Mouse (Mus musculus): ENCODE results near the gene Cfap100. TPM values are rescaled to one million over a fixed set of nuclear protein-coding genes. Genes with fewer than 3 reads are reported as not detected.
A peak's percentile ranks its signal among the peaks of the same experiment; 100 is the strongest.

Cfap100 gene
- total and polyA plus RNA-seq, 2 experiments: 0.28 to 0.33 TPM

DNA sequence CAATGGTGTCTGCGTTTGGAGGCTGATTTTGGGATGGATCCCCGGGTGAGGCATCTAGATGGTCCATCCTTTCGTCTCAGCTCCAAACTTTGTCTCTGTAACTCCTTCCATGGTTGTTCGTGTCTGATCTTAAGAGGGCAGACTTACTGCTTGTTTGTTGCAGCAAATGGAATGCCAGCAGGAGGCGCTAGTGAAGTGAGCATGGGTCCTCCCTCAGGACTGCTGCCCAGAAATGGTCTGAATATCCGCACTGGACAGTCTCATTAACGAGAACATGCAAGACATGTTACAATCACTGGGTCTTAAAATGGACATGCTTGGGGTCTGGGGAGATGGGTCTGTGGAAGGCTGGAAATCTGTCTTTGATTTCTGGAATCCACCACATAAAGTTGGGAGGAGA lies 21.6 kb upstream of the Cfap100 start:
- peak overlapping the region; percentile 62 for H3K27ac ChIP-seq (replicated peaks; ENCODE audit: insufficient read depth, low read depth, low read length)
- peaks cover 6% of the 10 kb centered on the region for H3K4me1 ChIP-seq (ENCODE audit: control insufficient read depth, insufficient read depth, low read length)
- peak overlapping the region; percentile 42; the same call in 1 of the 2 replicates for H3K9ac ChIP-seq (ENCODE audit: low read depth, low read length)
- TF ChIP-seq POLR2A (IDR thresholded peaks at IDR 0.05; ENCODE audit: extremely low read depth, insufficient read depth, low read length) (no peak), CTCF (IDR thresholded peaks at IDR 0.05; ENCODE audit: low read depth, low read length) (peak; percentile 91)
- no peaks in the 10 kb centered on the region for H3K36me3 ChIP-seq (ENCODE audit: control insufficient read depth, insufficient read depth, low read length)
- no peaks in the 10 kb centered on the region for H3K27me3 ChIP-seq (ENCODE audit: control insufficient read depth, insufficient read depth, low read length)
- H3K79me2 ChIP-seq (ENCODE audit: control insufficient read depth, insufficient read depth, low read length): no peaks in the 10 kb centered on the region
- WGBS: 13% methylated on average over 7 of the region's 7 CpGs
- DNase-seq (ENCODE audit: extremely low read depth, low read depth, low spot score): peak; percentile 92
- H3K4me3 ChIP-seq (ENCODE audit: insufficient read depth, low read depth, low read length): no peak overlapping the region

DNA sequence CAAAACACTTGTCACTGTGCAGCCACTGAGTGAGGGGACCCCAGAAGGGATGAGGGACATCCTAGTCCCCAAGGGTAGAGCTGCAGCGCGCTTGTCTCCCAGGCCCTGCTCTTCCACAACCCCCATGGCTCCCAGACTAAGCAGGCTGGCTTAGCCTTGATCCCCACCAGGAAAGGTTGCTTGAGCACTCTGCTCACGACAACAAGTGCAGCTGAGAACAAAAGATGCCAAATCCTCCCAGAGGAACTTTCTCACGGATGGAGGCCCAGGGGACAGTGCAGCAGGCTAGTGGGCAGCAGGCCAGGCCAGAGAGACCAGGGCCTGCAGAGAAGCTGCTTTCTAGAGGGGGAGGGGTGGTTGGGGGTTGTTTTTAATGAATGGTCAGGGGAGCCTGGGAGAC lies 18.3 kb upstream of the Cfap100 start:
- Histone ChIP-seq H3K9ac (ENCODE audit: low read depth, low read length) (no peak overlapping the region), H3K4me1 (ENCODE audit: control insufficient read depth, insufficient read depth, low read length) (peaks cover 6% of the 10 kb centered on the region), H3K79me2 (ENCODE audit: control insufficient read depth, insufficient read depth, low read length) (no peaks in the 10 kb centered on the region), H3K27me3 (ENCODE audit: control insufficient read depth, insufficient read depth, low read length) (no peaks in the 10 kb centered on the region), H3K27ac (replicated peaks; ENCODE audit: insufficient read depth, low read depth, low read length) (no peak overlapping the region), H3K4me3 (ENCODE audit: insufficient read depth, low read depth, low read length) (no peak overlapping the region), H3K36me3 (ENCODE audit: control insufficient read depth, insufficient read depth, low read length) (no peaks in the 10 kb centered on the region)
- no peak for TF ChIP-seq CTCF (IDR thresholded peaks at IDR 0.05; ENCODE audit: low read depth, low read length)
- 81% methylated on average over 4 of the region's 4 CpGs for WGBS
- DNase-seq (ENCODE audit: extremely low read depth, low read depth, low spot score): no peak

DNA sequence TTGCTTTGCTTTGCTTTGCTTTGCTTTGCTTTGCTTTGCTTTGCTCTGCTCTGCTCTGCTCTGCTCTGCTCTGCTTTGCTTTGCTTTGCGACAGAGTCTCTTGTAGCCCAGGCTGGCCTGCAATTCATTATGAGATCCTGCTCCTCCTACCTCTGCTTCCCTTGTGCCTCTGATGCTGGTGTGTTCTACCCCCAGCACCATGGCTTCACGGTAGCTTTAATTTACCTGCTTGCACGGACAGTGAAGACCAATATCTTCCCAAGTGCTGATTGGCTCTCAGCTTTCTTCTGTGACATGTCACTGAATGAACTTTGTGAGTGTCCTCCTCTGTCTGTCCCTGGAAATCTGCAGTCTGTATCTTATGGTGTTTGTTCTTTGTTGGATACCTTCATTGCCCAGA lies 8.4 kb upstream of the Cfap100 start:
- DNase-seq (ENCODE audit: extremely low read depth, low read depth, low spot score): no peak
- Histone ChIP-seq H3K4me3 (ENCODE audit: insufficient read depth, low read depth, low read length) (no peak overlapping the region), H3K79me2 (ENCODE audit: control insufficient read depth, insufficient read depth, low read length) (no peaks in the 10 kb centered on the region), H3K27me3 (ENCODE audit: control insufficient read depth, insufficient read depth, low read length) (no peaks in the 10 kb centered on the region), H3K4me1 (ENCODE audit: control insufficient read depth, insufficient read depth, low read length) (peaks cover 21% of the 10 kb centered on the region), H3K9ac (ENCODE audit: low read depth, low read length) (no peak overlapping the region), H3K36me3 (ENCODE audit: control insufficient read depth, insufficient read depth, low read length) (no peaks in the 10 kb centered on the region), H3K27ac (replicated peaks; ENCODE audit: insufficient read depth, low read depth, low read length) (0 out of 2 replicates have a peak overlapping the region, but pooled peaks have one; percentile 13)
- WGBS: 95% methylated on average over 3 of the region's 3 CpGs
- TF ChIP-seq CTCF (IDR thresholded peaks at IDR 0.05; ENCODE audit: low read depth, low read length) (no peak), POLR2A (IDR thresholded peaks at IDR 0.05; ENCODE audit: extremely low read depth, insufficient read depth, low read length) (no peak)

DNA sequence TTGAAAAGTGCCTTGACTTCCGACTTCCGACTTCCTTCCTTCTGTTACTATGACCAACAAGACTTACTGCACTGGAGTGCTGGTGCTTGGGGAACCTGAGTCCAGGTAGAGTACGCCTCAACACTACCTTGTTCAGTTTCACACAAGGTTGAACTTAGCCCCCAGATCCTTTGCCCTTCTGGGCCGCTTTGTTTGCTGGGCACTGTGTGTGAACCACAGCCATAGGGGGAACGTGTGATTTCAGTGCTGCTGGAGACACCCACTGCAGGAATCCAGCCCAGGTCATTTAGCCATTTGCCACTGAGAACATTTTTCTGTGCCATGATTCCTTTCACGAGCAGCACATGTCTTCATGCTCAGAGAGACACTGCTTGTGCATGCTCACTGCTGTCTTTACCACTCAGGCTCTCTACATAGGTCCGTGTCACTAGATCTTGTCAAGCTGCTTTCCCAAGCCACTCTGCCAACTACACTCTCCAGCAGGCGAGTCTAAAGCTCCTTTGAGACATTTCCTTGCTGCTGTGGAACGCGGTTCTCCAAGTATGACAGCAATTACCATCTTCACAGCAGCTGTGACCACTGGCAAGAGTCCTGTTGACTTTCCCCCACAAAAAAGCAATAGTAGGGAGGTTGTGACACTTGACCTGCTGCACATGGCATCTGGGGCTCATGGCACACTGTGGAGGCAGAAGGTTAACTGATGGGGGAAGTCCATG lies 7.8 kb upstream of the Cfap100 start:
- peak overlapping the region; percentile 22 for H3K9ac ChIP-seq (ENCODE audit: low read depth, low read length)
- H3K27me3 ChIP-seq (ENCODE audit: control insufficient read depth, insufficient read depth, low read length): no peaks in the 10 kb centered on the region
- no peaks in the 10 kb centered on the region for H3K36me3 ChIP-seq (ENCODE audit: control insufficient read depth, insufficient read depth, low read length)
- WGBS: 38% methylated on average over 10 of the region's 10 CpGs
- no peaks in the 10 kb centered on the region for H3K79me2 ChIP-seq (ENCODE audit: control insufficient read depth, insufficient read depth, low read length)
- H3K4me1 ChIP-seq (ENCODE audit: control insufficient read depth, insufficient read depth, low read length): peaks cover 21% of the 10 kb centered on the region
- no peak for TF ChIP-seq POLR2A (IDR thresholded peaks at IDR 0.05; ENCODE audit: extremely low read depth, insufficient read depth, low read length)
- TF ChIP-seq CTCF (IDR thresholded peaks at IDR 0.05; ENCODE audit: low read depth, low read length): no peak
- no peak overlapping the region for H3K4me3 ChIP-seq (ENCODE audit: insufficient read depth, low read depth, low read length)
- H3K27ac ChIP-seq (replicated peaks; ENCODE audit: insufficient read depth, low read depth, low read length): peak overlapping the region; percentile 93
- peak; percentile 91 for DNase-seq (ENCODE audit: extremely low read depth, low read depth, low spot score)

DNA sequence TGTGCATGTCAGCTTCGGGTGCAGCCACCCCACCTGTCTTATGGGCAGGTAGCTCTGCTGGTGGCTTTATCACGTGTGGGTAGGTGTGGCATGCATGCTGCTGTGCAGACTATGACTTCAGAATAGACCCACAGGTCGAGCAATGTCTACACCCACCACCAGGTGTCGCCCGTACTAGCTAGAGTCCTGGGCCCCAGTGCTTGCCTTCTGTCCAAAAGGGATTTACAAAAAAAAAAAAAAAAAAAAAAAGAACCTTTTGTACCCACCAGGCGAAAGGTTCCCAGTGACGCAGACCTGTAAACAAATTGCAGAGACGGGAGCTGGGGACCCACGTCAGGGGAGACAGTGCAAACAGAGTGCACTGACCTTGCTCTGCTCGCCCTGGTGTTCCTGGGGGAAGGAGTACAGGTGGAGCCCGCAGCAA lies 6.6 kb upstream of the Cfap100 start:
- DNase-seq (ENCODE audit: extremely low read depth, low read depth, low spot score): peak; percentile 98
- 9% methylated on average over 11 of the region's 11 CpGs for WGBS
- Histone ChIP-seq H3K36me3 (ENCODE audit: control insufficient read depth, insufficient read depth, low read length) (no peaks in the 10 kb centered on the region), H3K4me1 (ENCODE audit: control insufficient read depth, insufficient read depth, low read length) (peaks cover 21% of the 10 kb centered on the region), H3K4me3 (ENCODE audit: insufficient read depth, low read depth, low read length) (no peak overlapping the region), H3K9ac (ENCODE audit: low read depth, low read length) (no peak overlapping the region), H3K79me2 (ENCODE audit: control insufficient read depth, insufficient read depth, low read length) (no peaks in the 10 kb centered on the region), H3K27me3 (ENCODE audit: control insufficient read depth, insufficient read depth, low read length) (no peaks in the 10 kb centered on the region), H3K27ac (replicated peaks; ENCODE audit: insufficient read depth, low read depth, low read length) (peak overlapping the region; percentile 93)
- TF ChIP-seq POLR2A (IDR thresholded peaks at IDR 0.05; ENCODE audit: extremely low read depth, insufficient read depth, low read length) (no peak), CTCF (IDR thresholded peaks at IDR 0.05; ENCODE audit: low read depth, low read length) (peak; percentile 87)

DNA sequence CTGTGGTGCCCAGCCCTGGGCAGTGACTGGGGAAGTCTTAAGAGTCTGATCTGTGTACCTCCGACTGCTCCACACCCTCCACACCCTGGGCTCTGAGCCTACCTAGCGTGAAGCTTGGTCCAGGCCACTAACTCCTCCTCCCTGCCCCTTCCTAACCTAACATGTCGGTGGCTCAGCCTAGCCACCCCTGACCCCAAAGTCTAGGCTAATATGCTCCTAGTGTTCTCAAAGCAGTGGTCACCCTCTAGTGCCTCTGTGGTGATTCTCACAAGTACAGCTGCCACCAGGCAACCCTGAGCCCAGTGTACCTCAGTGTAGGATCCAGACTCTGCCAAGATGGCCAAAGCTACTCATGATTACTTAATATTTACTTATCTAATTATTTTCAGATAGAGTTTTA lies 6.1 kb upstream of the Cfap100 start:
- H3K36me3 ChIP-seq (ENCODE audit: control insufficient read depth, insufficient read depth, low read length): no peaks in the 10 kb centered on the region
- H3K4me1 ChIP-seq (ENCODE audit: control insufficient read depth, insufficient read depth, low read length): peaks cover 25% of the 10 kb centered on the region
- H3K4me3 ChIP-seq (ENCODE audit: insufficient read depth, low read depth, low read length): no peak overlapping the region
- no peaks in the 10 kb centered on the region for H3K27me3 ChIP-seq (ENCODE audit: control insufficient read depth, insufficient read depth, low read length)
- TF ChIP-seq POLR2A (IDR thresholded peaks at IDR 0.05; ENCODE audit: extremely low read depth, insufficient read depth, low read length) (no peak), CTCF (IDR thresholded peaks at IDR 0.05; ENCODE audit: low read depth, low read length) (no peak)
- no peak for DNase-seq (ENCODE audit: extremely low read depth, low read depth, low spot score)
- H3K79me2 ChIP-seq (ENCODE audit: control insufficient read depth, insufficient read depth, low read length): no peaks in the 10 kb centered on the region
- peak overlapping the region; percentile 46 for H3K27ac ChIP-seq (replicated peaks; ENCODE audit: insufficient read depth, low read depth, low read length)
- H3K9ac ChIP-seq (ENCODE audit: low read depth, low read length): peak overlapping the region; percentile 1; the same call in 1 of the 2 replicates
- 29% methylated on average over 3 of the region's 3 CpGs for WGBS
